Mouse (Mus musculus): ENCODE measurements around the gene Pif1.

Pif1 gene

DNA sequence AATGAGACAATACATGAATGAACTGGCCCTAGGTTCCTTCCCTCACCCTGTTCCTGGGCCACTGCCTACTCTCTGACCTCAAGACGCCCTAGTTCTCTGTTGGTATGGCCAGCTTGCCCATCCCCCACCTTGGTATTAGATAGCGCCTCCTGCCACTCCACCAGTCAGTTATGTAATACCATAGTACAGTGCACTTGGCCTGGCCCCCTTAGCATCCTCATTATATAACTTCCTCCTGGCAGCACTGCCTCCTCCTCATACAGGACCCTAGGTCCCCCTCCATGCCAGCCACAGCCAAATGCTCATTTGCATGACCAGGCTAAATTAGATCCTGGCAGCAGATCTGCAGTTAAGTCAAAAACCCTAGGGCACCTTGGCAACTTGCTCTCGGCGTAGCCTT is 25.9 kb upstream of the Pif1 start:
- no peak for DNase-seq (ENCODE audit: low read depth, low spot score)

DNA sequence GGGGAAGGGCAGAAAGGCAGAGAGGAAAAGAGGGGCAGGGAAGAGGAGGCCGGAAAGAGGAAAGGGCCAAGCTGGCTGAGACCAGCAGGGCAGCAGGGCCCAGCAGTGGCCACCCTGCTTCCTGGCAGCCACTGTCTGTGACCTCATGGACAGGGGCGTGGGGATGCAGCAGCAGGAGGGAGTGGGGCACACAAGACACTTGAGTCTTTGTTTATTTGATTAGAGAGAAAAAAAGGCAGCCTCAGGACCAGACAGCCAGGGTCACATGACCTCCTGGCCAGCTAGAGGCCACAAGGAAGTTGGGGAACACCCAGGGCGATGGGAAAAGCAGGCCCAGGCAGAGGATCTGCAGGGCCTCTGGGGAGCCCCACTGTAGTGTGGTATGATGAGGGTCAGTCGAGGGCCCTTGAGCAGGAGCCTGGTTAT is 24.9 kb upstream of the Pif1 start:
- DNase-seq (ENCODE audit: low read depth, low spot score), result peak; percentile 46

DNA sequence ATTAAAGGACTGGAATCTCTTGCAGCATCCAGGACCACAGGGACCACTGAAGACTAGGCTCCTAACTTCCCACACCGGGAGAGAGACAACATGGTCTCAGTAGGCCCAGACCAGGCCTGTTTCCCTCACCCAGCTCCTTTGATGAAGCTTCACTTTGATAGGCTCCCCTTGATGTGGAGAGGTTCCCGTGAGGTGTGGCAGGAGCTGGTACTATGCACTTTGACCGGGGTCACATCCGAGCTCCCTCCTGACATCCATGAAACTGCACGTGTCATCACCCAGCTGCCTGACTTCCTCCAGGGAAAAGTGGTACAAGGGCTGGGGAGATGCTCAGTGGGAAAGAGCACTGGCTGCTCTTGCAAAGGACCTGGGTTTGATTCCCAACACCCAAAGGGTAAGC is 23.9 kb upstream of the Pif1 start:
- DNase-seq (ENCODE audit: low read depth, low spot score), result no peak

DNA sequence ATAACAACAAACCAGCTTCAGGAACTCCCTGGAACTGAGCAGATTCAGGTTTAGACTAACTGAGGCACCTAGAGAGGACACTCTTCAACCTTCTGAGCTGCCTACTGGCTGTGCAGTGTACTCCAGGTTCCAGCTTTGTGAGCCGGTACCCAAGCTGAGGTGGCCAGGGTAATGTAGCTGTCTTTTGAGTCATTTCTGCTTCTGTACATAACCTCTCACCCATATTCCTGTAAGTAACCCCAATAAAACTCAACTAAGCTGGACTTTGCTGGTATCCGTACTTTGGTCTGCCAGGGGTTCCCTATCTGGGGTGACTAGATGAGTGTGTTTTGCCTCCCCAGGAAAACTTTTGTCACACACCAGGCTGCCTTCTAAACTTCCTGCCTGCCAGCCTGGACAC is 22.3 kb upstream of the Pif1 start:
- no peak for DNase-seq (ENCODE audit: low read depth, low spot score)

DNA sequence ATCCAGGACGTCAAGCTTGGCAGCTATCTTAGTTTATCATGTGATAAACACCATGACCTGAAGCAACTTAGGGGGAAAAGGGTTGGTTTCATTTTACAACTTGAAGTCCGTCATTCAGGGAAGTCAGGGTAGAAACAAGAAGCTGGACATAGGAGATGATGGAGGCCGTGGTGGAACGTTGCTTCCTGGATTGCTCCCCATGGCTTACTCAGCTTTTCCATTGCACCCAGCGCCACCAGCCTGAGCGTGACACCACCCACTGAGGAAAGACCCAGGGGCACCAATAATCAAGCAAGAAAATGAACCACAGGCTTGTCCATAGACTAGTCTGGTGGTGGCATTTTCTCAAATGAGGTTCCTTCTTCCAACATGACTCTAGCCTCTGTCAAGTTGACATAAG is 18.2 kb upstream of the Pif1 start:
- DNase-seq (ENCODE audit: low read depth, low spot score), result no peak

DNA sequence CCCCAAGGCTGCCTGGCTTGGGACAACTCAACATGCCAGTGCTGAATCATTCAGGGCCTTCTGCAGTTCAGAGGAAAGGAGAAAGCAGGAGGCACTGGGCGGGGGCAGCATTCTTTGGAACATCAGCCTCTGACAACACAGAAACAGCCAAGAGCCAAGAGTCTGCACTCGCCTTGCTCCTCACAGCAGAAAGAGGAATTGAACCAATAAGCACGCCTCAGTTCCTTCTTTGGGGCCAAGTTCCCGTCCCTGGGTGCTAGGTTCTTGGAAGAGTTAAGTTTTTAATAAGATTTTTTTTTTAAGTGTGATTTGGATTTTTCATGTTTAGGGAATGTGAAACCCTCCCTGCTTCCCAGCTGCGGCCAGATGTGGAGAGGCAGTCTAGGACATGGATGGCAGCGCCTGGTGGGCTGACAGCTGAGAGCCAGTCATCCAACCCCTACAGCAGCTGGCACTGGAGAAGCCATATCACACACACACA is 17.4 kb upstream of the Pif1 start:
- DNase-seq (ENCODE audit: low read depth, low spot score), result no peak

DNA sequence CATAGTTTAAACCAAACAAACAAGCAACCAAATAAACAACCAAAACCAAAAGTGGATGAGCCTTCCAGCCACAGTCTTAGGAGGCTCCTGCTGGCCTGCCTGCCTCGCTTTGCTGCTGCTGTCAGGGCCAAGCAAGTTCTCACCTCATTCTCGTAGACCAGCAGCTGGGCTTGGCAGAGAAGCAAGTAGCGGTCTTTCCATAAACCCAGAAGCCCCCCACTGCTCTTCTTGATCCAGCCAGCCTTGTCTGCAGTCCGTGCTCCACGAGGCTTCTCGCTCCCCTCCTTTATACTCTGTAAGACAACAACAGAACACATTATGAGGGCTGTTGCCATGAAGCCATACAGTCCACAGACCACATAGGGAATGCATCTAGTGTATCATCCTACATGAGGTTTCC is 14.1 kb upstream of the Pif1 start:
- no peak for DNase-seq (ENCODE audit: low read depth, low spot score)

DNA sequence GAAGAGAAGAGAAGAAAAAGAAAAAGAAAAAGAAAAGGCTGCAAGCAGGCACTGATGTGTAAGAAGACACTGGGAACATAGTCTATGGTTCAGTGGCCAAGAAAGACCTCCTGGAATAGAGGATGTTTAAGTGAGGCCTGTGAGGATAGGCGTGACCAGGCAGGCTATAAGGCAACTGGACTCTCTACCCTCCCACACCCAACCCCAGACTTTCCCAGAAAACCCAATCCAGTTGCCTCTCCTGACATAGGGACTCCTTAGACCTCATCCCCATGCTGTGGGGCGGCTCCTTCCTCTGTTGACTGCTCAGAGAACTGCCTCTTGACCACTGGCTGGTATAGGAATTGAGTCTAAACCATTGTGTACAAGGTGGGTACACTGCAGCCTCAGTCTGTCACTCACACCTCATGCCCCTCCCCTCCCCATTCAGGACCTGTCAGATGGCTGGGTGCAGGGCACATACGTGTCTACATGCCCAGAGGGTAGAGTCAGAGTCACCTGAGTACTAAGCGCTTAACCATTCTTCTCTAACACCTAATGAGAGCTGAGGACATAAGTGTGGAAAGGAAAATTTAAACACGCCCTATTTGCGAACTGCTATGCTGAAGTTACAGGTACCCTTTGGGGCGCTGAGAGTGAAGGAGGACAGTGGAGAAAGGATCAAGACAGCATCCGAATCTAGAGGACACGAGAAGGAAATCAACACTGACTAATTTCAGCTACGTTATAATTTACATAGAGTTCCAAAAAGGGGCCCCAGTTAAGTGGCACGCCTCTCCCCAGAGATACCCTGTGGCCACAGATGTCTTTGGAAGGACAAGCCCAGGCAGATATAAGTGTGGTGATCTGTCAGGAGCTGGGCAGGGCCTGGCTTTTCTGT is 12.2 kb upstream of the Pif1 start:
- no peak for DNase-seq (ENCODE audit: low read depth, low spot score)

DNA sequence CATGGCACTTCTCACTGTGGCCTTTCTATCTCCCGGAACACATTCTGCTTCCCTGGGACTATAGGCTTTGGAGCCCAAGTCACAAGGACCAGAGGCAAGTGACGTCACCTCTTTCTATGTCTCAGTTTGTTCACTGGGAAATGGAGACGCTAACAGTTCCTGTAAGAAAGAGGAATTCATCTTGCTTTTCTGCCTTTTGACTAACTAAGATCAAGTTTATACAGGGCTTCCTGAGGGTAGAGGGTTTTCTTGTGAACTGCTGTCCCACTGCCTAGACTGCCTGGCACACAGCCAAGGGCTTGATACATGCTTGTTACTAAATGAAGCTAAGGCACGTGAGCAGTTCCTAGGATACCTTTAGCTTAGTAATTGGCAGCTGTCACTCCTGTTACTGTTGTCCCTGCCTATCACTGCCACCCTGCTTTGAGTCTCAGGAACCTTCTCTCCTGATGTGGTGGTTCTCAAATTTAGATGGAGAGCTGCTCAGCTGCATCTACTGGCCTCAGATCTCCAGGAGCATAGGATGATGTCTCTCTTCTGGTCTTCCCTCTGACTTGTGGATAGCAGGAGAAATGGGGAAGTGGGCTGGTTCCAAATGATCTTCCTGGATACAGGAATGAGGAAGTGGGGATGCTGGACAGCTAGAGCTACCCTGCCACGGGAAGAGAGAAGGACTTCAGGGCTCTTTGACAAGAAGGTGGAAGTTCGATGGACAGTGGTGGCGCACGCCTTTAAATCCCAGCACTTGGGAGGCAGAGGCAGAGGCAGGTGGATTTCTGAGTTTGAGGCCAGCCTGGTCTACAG is 11.4 kb upstream of the Pif1 start:
- no peak for DNase-seq (ENCODE audit: low read depth, low spot score)

DNA sequence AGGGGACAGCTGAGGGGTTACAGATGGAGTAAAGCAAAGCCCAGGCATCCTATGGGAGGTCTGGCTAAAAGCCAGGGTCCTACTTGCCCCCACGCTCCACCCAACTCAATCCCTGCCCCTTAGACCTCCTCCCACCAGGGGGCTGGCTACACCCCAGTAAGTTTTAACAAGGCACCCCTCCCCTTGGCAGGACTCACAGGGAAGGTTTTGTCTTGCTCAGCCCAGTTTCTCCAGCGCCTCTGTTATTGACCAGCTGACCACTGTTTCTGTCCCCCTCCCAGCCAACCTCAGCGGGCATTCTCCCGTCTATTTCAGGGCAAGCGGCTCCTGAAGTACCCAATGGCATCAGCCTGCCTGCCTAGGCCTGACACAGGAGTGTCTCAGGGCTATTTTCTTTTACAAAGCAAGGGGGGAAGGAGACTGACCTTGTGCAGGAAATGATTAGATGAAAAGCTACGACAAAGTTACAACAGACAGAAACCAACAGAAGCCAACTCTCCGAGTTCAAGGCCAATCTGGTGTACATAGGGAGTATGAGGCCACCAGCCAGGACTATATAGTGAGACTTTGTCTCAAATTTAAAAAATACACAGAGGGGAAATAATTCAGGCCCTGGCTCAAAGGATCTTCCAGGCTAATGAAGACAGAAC is 10.0 kb upstream of the Pif1 start:
- no peak for DNase-seq (ENCODE audit: low read depth, low spot score)

DNA sequence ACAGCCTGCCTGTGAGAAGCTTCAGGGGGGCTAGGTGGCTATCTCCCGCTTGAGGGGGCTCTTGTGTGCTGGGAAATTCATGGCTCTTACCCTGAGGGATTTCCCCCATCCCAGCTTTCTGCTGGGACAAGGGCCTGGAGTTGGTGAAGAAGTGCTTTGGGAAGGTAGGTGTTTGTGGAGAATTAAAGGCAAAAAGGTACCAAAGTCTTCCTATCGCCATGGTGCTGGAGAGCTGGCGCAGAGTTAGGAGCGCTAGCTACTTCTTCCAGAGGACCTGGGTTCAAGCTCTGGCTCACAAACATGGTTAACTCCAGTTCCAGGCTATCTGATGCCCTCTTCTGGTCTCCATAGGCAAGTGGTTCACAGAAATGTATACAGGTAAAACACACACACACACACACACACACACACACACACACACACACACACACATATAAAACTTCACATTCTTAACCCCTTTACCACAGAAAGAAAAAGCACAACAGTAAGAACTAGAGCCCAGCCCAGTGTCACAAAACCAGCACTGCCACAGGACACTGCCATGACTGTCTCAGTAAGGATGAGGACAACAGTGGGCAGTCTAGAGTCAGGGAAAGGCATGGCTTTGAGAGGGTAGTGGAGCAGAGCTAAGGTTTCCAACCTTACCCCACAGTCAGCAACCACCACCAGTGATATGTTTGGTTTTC is 9.3 kb upstream of the Pif1 start:
- DNase-seq (ENCODE audit: low read depth, low spot score), result no peak

DNA sequence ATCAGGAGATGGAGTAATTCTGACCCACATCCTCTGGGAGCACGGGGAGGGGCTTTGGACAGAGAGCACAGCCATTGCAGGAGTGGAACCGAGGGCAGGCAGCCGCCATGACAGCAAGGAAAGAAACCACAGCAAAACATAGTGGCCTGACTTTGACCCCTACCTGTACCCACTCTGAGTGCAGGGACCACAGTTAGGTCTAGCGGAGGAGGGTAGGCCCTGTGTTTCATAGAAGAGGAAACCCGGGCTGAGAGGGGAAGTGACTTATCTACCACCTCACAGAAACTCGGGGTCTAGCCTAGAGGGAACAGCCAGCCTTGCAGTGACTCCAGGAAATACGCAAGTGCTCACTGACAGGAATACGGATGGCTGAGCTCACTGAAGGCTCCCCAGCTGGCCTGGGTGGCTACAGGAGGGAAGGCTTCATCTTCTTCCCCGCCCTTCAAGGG is 8.1 kb upstream of the Pif1 start:
- DNase-seq (ENCODE audit: low read depth, low spot score), result no peak

DNA sequence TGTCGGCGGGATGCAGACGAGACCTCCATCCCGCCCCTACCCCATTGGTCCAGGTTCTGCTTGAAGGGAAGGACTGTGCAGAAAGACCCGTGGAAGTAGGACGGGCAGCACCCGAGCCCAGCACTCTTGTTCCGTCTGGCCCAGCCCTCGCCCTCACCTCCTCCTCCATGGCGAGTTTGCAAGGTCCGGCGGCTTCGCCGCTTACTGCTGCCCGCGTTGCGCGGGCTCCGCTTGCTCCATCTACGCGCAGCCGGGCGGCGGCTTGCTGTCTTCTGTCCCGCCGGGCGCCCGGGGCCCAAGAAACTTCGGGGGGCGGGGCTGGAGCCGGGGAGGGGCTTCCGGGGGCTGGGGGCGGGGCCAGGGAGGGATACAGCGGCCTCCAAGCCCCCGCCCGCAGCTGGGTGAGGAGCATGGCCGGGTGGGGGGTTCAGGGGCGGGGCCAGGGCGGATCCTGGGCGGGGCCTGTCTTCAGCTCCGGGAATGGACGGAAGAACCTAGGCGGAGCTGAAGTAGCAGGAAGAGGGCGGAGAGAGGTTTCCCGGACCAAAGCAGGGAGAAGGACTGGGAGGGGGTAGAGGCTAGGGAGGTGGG is 7.1 kb upstream of the Pif1 start, which contains the start of gene Plekho2:
TSS of gene Plekho2 (minus strand) at position 260 of the 591 bp plus-strand sequence.
- peak; percentile 97 for DNase-seq (ENCODE audit: low read depth, low spot score)

DNA sequence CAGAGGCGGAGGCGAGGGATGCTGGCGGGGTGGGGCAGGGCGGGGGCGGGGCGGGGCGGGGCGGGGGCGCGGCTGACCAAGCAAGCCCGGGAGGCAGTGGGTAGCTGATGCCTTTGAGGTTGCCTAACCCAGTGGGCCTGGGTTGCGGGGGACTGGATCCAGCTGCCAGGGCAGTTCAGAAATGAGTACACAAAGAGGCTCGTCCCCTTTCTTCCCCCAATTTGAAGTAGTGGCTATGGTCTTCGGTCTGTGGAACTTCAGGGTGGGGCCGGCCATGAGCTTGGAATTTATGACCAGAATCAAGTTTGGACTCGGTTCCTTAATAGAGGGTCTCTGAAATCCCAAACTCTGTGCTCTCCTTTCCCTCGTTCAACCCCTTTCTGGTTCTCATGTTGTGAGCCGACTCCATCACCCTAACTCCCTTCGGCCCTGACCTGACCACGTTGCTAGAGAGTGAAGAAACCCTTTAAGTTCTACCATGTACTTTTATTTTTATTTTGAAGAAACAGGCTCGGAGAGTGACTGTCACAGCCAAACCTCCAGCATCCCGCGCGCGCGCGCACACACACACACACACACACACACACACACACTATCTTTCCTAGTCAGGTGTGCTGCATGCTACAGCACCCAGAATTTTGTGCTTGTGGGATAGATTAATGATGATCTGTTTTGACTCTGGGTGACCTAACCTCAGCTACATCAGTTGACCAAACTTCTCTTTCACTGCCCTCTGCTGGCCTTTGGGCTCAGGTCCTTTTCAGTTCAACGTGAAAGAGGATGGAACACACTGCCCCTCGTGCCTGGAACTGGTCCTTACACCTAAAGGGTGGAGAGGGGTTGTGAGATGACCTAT is 6.3 kb upstream of the Pif1 start:
- DNase-seq (ENCODE audit: low read depth, low spot score), result peak; percentile 88

DNA sequence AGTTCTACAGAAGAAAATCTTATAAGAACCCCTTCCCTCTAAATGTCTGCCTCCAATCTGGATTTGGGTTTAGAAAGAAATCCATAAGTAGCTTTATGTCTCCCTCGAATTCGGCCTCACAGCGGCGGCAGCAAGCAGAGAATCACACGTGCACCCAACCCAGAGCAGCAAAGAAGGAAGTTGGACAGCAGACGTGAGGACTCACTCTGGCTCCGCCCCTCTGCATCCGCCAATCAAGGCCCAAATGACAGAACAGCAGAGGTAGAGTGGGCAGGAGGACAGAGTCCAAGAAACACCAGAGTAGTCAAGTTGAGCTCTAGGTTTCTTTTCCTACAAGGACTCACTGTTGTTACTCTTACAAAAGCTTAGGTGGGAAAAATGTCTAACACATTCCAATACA is 3.9 kb upstream of the Pif1 start:
- DNase-seq (ENCODE audit: low read depth, low spot score), result no peak

DNA sequence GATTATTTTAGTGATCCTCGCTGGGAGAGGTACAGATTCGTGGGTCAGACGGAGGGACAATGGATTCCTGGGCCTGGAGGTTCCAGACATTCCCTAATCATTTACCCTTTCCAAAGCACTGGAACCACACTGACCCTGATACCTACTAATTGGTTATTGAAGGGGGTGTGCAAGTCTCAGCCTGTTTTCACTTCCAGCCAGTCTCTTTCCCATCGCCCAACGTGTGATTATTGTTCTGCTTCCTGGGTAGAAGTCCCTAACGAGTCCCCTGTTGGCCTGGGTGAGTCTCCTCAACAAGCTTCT is 261 bp downstream of the Pif1 start:
- no peak for DNase-seq (ENCODE audit: low read depth, low spot score)

DNA sequence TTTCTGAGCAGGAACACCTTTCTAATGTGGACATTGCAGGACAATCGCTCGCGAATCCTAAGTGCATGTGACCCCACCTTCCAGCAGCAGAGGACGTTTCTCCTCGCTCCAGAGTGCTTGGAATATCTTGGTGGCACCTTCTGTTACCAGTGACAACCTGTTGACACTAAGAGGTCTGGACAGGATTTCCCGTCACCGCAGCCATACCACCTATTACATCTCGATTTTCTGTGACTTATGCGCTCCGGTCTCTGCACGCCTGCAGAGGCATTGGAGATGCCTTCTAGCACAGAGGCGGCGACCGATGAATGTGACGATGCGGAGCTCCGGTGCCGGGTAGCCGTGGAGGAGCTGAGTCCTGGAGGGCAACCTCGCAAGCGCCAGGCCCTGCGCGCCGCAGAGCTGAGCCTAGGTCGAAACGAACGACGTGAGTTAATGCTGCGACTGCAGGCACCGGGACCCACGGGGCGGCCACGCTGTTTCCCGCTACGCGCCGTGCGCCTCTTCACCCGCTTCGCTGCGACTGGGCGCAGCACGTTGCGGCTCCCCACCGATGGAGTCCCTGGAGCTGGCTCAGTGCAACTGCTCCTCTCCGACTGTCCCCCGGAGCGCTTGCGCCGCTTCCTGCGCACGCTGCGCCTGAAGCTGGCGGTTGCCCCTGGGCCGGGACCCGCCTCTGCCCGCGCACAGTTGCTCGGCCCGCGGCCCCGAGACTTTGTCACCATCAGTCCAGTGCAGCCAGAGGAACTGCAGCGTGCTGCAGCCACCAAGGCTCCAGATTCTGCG is 806 bp downstream of the Pif1 start:
- peak; percentile 46 for DNase-seq (ENCODE audit: low read depth, low spot score)

DNA sequence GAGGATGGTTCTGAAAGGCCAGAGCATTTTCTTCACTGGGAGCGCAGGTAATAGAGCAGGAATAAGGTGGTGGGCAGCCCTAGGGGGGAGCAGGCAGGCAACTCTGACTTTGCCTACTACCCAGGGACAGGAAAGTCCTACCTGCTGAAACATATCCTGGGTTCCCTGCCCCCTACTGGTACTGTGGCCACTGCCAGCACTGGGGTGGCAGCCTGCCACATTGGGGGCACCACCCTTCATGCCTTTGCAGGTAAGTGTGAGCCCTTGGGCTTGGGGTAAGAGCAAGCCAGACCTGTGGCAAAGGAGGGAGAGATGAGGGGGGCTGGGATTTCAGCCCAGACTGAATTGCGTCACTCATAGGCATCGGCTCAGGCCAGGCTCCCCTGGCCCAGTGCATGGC is 2.1 kb downstream of the Pif1 start:
- no peak for DNase-seq (ENCODE audit: low read depth, low spot score)

DNA sequence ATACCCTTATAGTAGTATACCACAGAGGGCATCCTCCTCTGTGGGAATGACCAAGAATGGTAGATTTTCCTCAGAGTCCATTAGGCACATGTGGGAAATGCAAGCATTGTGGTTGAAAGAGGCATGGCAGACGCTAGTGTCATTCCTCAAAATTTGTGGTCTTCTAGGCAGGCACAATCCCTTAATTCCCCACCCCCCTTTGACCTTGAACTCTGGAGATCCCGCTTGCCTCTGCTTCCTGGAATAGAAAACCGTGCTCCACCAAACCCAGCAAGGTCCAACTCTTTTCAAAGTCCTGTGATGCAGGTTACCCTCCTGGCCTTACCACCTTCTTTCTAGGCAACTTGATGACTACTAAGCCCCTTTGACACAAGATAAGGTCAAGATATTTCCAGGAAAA is 5.8 kb downstream of the Pif1 start:
- no peak for DNase-seq (ENCODE audit: low read depth, low spot score)

DNA sequence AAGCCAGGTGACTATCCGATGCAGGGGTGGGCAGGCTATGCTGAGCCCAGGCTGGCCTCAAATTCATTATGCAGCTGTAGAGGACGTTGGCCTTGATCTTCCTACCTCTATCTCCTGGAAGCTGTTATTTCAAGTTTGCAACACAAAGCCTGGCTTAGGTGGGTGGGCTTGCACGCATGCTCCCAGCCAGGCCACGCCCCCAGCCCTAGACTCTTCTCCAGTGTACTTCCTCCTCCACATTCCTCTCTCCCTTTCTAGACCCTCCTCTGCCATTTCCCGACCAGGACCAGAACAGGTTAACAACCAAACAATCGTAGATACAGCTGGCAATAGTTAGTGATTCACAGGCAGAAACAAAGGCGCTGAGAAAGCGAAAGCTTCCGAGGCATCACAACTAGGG is 6.6 kb downstream of the Pif1 start:
- no peak for DNase-seq (ENCODE audit: low read depth, low spot score)

Measured in mesoderm, embryonic 11.5 days (tissue).